Mouse (Mus musculus) stomach, embryonic 14.5 days (tissue): ENCODE measurements around the gene Sbds. TPM values are rescaled to one million over a fixed set of nuclear protein-coding genes. Genes with fewer than 3 reads are reported as not detected.

Experiments used
- polyA plus RNA-seq: library from polyadenylated mRNA; unstranded; fragments of >200 nt; fragmentation: Nextera tagmentation; extraction: Ambion mirVana; gene quantifications from 2 replicates; pipeline ENCODE4 v1.2.1, GENCODE M21; 2014

Gene Sbds
- polyA plus RNA-seq, 1 experiment from 2014 or later, result 55.0 TPM

Other genes with a start within 250 kb of the Sbds start
- 35.1 TPM in 2 replicates for gene Asl, start 226.3 kb downstream of the Sbds start, polyA plus RNA-seq
- gene Crcp, start 226.2 kb downstream of the Sbds start, polyA plus RNA-seq, result 20.0 and 24.2 TPM in 2 replicates
- 82.7 and 87.3 TPM in 2 replicates for gene Tpst1, start 182.2 kb downstream of the Sbds start, polyA plus RNA-seq
- 5.0 and 5.1 TPM in 2 replicates for gene Kctd7, start 110.7 kb downstream of the Sbds start, polyA plus RNA-seq
- 25.7 and 27.9 TPM in 2 replicates for gene Rabgef1, start 83.7 kb downstream of the Sbds start, polyA plus RNA-seq
- gene Tmem248, start 38.4 kb downstream of the Sbds start, polyA plus RNA-seq, result 33.7 and 36.7 TPM in 2 replicates
- 27.5 and 28.7 TPM in 2 replicates for gene Tyw1, start 89 bp upstream of the Sbds start, polyA plus RNA-seq
- gene Caln1, start 113.9 kb upstream of the Sbds start, polyA plus RNA-seq, result not detected in 2 replicates
- gene A330070K13Rik, start 129.1 kb upstream of the Sbds start, polyA plus RNA-seq, result not detected in 2 replicates